Mouse (Mus musculus) CH12.LX (cell line): Measurements from ENCODE around the gene Ucma.

ENCODE experiments used
- CTCF ChIP-seq, 2 experiments: IDR thresholded peaks in 1 of 2; conservative IDR thresholded peaks in 1 of 2; 2 replicates each; pipeline ENCODE4 v1.5.1; 2011 to 2012; ENCODE audit warnings: low read depth in 2 of 2, low read length in 2 of 2, improper control_type of control experiment in 1 of 2, inconsistent platforms in 1 of 2, mild to moderate bottlenecking in 1 of 2, moderate library complexity in 1 of 2
- JUND ChIP-seq: conservative IDR thresholded peaks from 2 replicates; pipeline ENCODE4 v1.6.1; 2011; ENCODE audit warnings: low read depth, low read length, improper control_type of control experiment
- MAX ChIP-seq: IDR thresholded peaks from 2 replicates; pipeline ENCODE4 v1.6.1; 2011; ENCODE audit warnings: low read length, improper control_type of control experiment
- RAD21 ChIP-seq: IDR thresholded peaks from 2 replicates; pipeline ENCODE4 v1.6.1; 2011; ENCODE audit warnings: low read depth, mild to moderate bottlenecking, low read length, improper control_type of control experiment, moderate library complexity
- SMC3 ChIP-seq: IDR thresholded peaks from 2 replicates; pipeline ENCODE4 v1.6.1; 2011; ENCODE audit warnings: low read depth, low read length, improper control_type of control experiment
- ZNF384 ChIP-seq: IDR thresholded peaks from 2 replicates; pipeline ENCODE4 v1.6.1; 2012; ENCODE audit warnings: low read depth, low read length, improper control_type of control experiment, inconsistent platforms

GRCm38 (mm10) chr2:5025162-5025733, 49.3 kb downstream of the Ucma start:
- TF ChIP-seq MAX (no peak), RAD21 (peak; percentile 37), JUND (no peak), CTCF (conservative IDR thresholded peaks at IDR 0.05 in 1 of 2, IDR thresholded peaks at IDR 0.05 in 1 of 2; ENCODE audit: low read depth in 2 of 2, low read length in 2 of 2) (peak; percentile 28 to 54; a peak in 2 of 4 replicates), SMC3 (peak; percentile 32), ZNF384 (peak; percentile 50)
